ENCODE assay signal across 20 mouse cellular contexts in the genomic region with DNA sequence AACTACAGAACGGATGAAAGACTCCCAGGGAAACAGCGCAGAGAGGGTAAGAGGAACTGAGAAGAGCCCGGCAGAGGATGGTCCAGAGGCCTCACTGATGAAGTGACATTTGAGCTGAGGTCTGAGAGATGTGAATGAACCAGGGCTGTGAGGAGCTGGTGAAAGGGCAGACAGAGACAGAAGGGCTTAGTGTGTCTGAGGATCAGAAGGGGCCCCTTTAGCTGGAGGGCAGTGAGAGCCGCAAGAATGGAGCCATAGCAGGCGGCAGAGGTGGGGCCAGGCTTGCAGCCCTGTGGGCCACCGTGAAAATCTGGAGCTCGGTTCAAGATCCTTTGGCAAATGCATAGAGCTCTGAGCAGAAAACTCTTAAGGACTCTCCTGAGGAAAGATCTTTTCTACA. TPM values are rescaled to one million over a fixed set of nuclear protein-coding genes. Genes with fewer than 3 reads are reported as not detected.
A peak's percentile ranks its signal among the peaks of the same experiment; 100 is the strongest.
DNase-seq lines count a peak whose midpoint lies in the region; ATAC-seq and TF ChIP-seq lines count a peak whose summit lies in the region.
"Had no signal": no experiment of that assay in that cellular context is flagged by ENCODE, and none has a peak within 500 bp of the region (broad histone marks: within the 10 kb centered on the region; RNA-seq: fewer than 3 reads in every experiment).

No protein-coding gene starts in this region.

- no peak for TF ChIP-seq POLR2A in heart, adult 2 months (IDR thresholded peaks at IDR 0.05; ENCODE audit: insufficient read depth, low read depth, low read length)

- peak overlapping the region; percentile 42 for H3K4me2 ChIP-seq in heart, embryonic 12.5 days
- H3K4me2 ChIP-seq in midbrain, embryonic 15.5 days = no peak overlapping the region
- H3K4me2 ChIP-seq: heart, embryonic 15.5 days had no signal

- H3K4me1 ChIP-seq in heart, embryonic 12.5 days (replicated peaks) = peaks cover 7% of the 10 kb centered on the region
- H3K4me1 ChIP-seq in heart, adult 2 months (ENCODE audit: control insufficient read depth, insufficient read depth, low read length) = no peaks in the 10 kb centered on the region
- H3K4me1 ChIP-seq in midbrain, embryonic 10.5 days = peaks cover 27% of the 10 kb centered on the region
- no peaks in the 10 kb centered on the region for H3K4me1 ChIP-seq in midbrain, embryonic 15.5 days

- H3K9ac ChIP-seq in heart, embryonic 12.5 days = 0 out of 2 replicates have a peak overlapping the region, but pooled peaks have one; percentile 5
- no peak overlapping the region for H3K9ac ChIP-seq in heart, adult 2 months (ENCODE audit: low read depth, low read length)
- no peak overlapping the region for H3K9ac ChIP-seq in midbrain, embryonic 15.5 days
- H3K9ac ChIP-seq: heart, embryonic 15.5 days; liver, embryonic 14.5 days had no signal

- WGBS in heart, embryonic 12.5 days = 12% methylated on average over 7 of the region's 7 CpGs
- WGBS in heart, adult 2 months = 61% methylated on average over 7 of the region's 7 CpGs
- 1% methylated on average over 7 of the region's 7 CpGs for WGBS in midbrain, embryonic 10.5 days
- 8% methylated on average over 7 of the region's 7 CpGs for WGBS in midbrain, embryonic 15.5 days

- no peak overlapping the region for H3K27ac ChIP-seq in heart, embryonic 12.5 days (ENCODE audit: poor library complexity, severe bottlenecking)
- no peak overlapping the region for H3K27ac ChIP-seq in heart, adult 2 months
- H3K27ac ChIP-seq in midbrain, embryonic 10.5 days (replicated peaks) = peak overlapping the region; percentile 72
- no peak overlapping the region for H3K27ac ChIP-seq in midbrain, embryonic 15.5 days
- H3K27ac ChIP-seq: heart, embryonic 15.5 days; liver, embryonic 14.5 days had no signal

- no peaks in the 10 kb centered on the region for H3K27me3 ChIP-seq in heart, embryonic 12.5 days (replicated peaks)
- no peaks in the 10 kb centered on the region for H3K27me3 ChIP-seq in heart, adult 2 months (ENCODE audit: control insufficient read depth, insufficient read depth, low read length)
- no peaks in the 10 kb centered on the region for H3K27me3 ChIP-seq in midbrain, embryonic 10.5 days (ENCODE audit: low read depth, poor library complexity, severe bottlenecking)
- H3K27me3 ChIP-seq in midbrain, embryonic 15.5 days (replicated peaks) = no peaks in the 10 kb centered on the region
- H3K27me3 ChIP-seq: heart, embryonic 15.5 days had no signal

- TF ChIP-seq CTCF in heart, adult 2 months (IDR thresholded peaks at IDR 0.05) = no peak

- H3K36me3 ChIP-seq in heart, embryonic 12.5 days = no peaks in the 10 kb centered on the region
- no peaks in the 10 kb centered on the region for H3K36me3 ChIP-seq in heart, adult 2 months (ENCODE audit: control insufficient read depth, insufficient read depth, low read length)
- no peaks in the 10 kb centered on the region for H3K36me3 ChIP-seq in midbrain, embryonic 10.5 days
- no peaks in the 10 kb centered on the region for H3K36me3 ChIP-seq in midbrain, embryonic 15.5 days (replicated peaks)
- H3K36me3 ChIP-seq: heart, embryonic 15.5 days had no signal

- no peak for DNase-seq in heart, adult 2 months
- DNase-seq in midbrain, embryonic 10.5 days (ENCODE audit: low spot score) = peak; percentile 70
- peak; percentile 64 for DNase-seq in embryo, embryonic 9.5 days (ENCODE audit: extremely low spot score)
- DNase-seq in mesoderm, embryonic 11.5 days (ENCODE audit: low read depth, low spot score) = peak; percentile 37
- DNase-seq in ovary, postnatal 10 days (ENCODE audit: low spot score) = no peak
- no peak for DNase-seq in right cerebral cortex, adult 18-20 months
- DNase-seq: adrenal gland, postnatal 14 days; cerebellum, postnatal 36 days; kidney, postnatal 4 days; layer of hippocampus, postnatal 36 days; left cerebral cortex, postnatal 4 days; lung, postnatal 14 days; spleen, adult 18-20 months; thymus, postnatal 36 days had no signal

- ATAC-seq in heart, embryonic 12.5 days (ENCODE audit: insufficient number of reproducible peaks, low FRiP score) = peak; percentile 33; the same call in 1 of the 2 replicates
- ATAC-seq in midbrain, embryonic 15.5 days (replicated peaks) = no peak
- ATAC-seq: intestine, embryonic 16.5 days had no signal

- no peak overlapping the region for H3K4me3 ChIP-seq in heart, embryonic 12.5 days
- no peak overlapping the region for H3K4me3 ChIP-seq in heart, adult 2 months
- H3K4me3 ChIP-seq in midbrain, embryonic 10.5 days = 0 out of 2 replicates have a peak overlapping the region, but pooled peaks have one; percentile 29
- H3K4me3 ChIP-seq in midbrain, embryonic 15.5 days = no peak overlapping the region
- H3K4me3 ChIP-seq: heart, embryonic 15.5 days had no signal

- peaks cover 5% of the 10 kb centered on the region; the same call in 1 of the 2 replicates for H3K9me3 ChIP-seq in heart, embryonic 12.5 days (replicated peaks)
- no peaks in the 10 kb centered on the region for H3K9me3 ChIP-seq in midbrain, embryonic 10.5 days (replicated peaks)
- no peaks in the 10 kb centered on the region for H3K9me3 ChIP-seq in midbrain, embryonic 15.5 days
- H3K9me3 ChIP-seq: heart, embryonic 15.5 days had no signal

- intact Hi-C loops in heart, adult 2 months (cut with DNase I) = no loop called here

- no peaks in the 10 kb centered on the region; the same call in 1 of the 2 replicates for H3K79me2 ChIP-seq in heart, adult 2 months (replicated peaks; ENCODE audit: control insufficient read depth, insufficient read depth, low read length)

- no peak for TF ChIP-seq EP300 in heart, adult 2 months (IDR thresholded peaks at IDR 0.05; ENCODE audit: insufficient read depth, low read depth, low read length)

RNA-seq across cellular contexts. Expression of gene Metap1d, which starts 26.8 kb away (rescaled TPM):
- 35.6 and 35.8 TPM in 2 replicates for polyA plus RNA-seq in heart, embryonic 12.5 days (2016; fragmentation: Nextera tagmentation; extraction: Ambion mirVana)
- total RNA-seq in heart, adult 2 months (2021) = 10 to 100 TPM; 35.2 to 38.0 TPM
- 34.8 and 60.9 TPM in 2 replicates for polyA plus RNA-seq in heart, adult 2 months (2012; rRNA removed)
- polyA plus RNA-seq in midbrain, embryonic 10.5 days (2016; fragmentation: Nextera tagmentation; extraction: Ambion mirVana) = 26.6 and 28.2 TPM in 2 replicates
- polyA plus RNA-seq in midbrain, embryonic 15.5 days (2015; fragmentation: Nextera tagmentation; extraction: Ambion mirVana) = 35.7 and 36.7 TPM in 2 replicates

RNA-seq across cellular contexts. Expression of gene Dlx1, which starts 48.0 kb away (rescaled TPM):
- polyA plus RNA-seq in heart, embryonic 12.5 days (2016; fragmentation: Nextera tagmentation; extraction: Ambion mirVana) = 0.08 and 0.47 TPM in 2 replicates
- total RNA-seq in heart, adult 2 months (2021) = under 1 TPM; 0.23 to 0.39 TPM
- polyA plus RNA-seq in heart, adult 2 months (2012; rRNA removed) = 0.14 and 0.26 TPM in 2 replicates
- 12.2 and 22.4 TPM in 2 replicates for polyA plus RNA-seq in midbrain, embryonic 10.5 days (2016; fragmentation: Nextera tagmentation; extraction: Ambion mirVana)
- 44.3 and 55.9 TPM in 2 replicates for polyA plus RNA-seq in midbrain, embryonic 15.5 days (2015; fragmentation: Nextera tagmentation; extraction: Ambion mirVana)
- total RNA-seq: monocyte, adult 5-6 weeks had no signal

Comparison
In these comparisons a context has a peak if more than half of its experiments do, and no peak if none do; other contexts are left out.
1. DNase-seq: peak in midbrain, embryonic 10.5 days (single experiment), embryo, embryonic 9.5 days (single experiment) and mesoderm, embryonic 11.5 days (single experiment); none in heart, adult 2 months (0 of 2), ovary, postnatal 10 days (single experiment) and right cerebral cortex, adult 18-20 months (single experiment).